Mouse (Mus musculus): Measurements from ENCODE around the gene Strn4.

Strn4 gene

GRCm38 (mm10) chr7:16841561-16842560 is 26.2 kb downstream of the Strn4 start:
- in situ Hi-C loops (cut with MboI, MseI), result no loop called here

GRCm38 (mm10) chr7:16842645-16843063 is 27.0 kb downstream of the Strn4 start, which contains the start of gene Prkd2:
Gene Prkd2 (plus strand): TSS chr7:16842902.
- in situ Hi-C loops (cut with MboI, MseI), result no loop called here

GRCm38 (mm10) chr7:16843441-16844171 is 27.9 kb downstream of the Strn4 start:
- in situ Hi-C loops (cut with MboI, MseI), result no loop called here

- in situ Hi-C loops (cut with MboI, MseI), result no loop called here
Measured at GRCm38 (mm10) chr7:16844696-16845071, 29.0 kb downstream of the Strn4 start.

- in situ Hi-C loops (cut with MboI, MseI), result no loop called here
Measured at GRCm38 (mm10) chr7:16845072-16845819, 29.6 kb downstream of the Strn4 start.

GRCm38 (mm10) chr7:16845820-16846167 is 30.1 kb downstream of the Strn4 start:
- in situ Hi-C loops (cut with MboI, MseI), result no loop called here

- in situ Hi-C loops (cut with MboI, MseI), result no loop called here
Measured at GRCm38 (mm10) chr7:16846775-16847174, 31.1 kb downstream of the Strn4 start.

- in situ Hi-C loops (cut with MboI, MseI), result no loop called here
Measured at GRCm38 (mm10) chr7:16847507-16847906, 31.8 kb downstream of the Strn4 start.

- in situ Hi-C loops (cut with MboI, MseI), result no loop called here
Measured at GRCm38 (mm10) chr7:16848579-16848978, 32.9 kb downstream of the Strn4 start.

GRCm38 (mm10) chr7:16851636-16852035 is 35.9 kb downstream of the Strn4 start:
- in situ Hi-C loops (cut with MboI, MseI), result no loop called here

- in situ Hi-C loops (cut with MboI, MseI), result no loop called here
Measured at GRCm38 (mm10) chr7:16853302-16853831, 37.7 kb downstream of the Strn4 start.

GRCm38 (mm10) chr7:16858336-16858735 is 42.6 kb downstream of the Strn4 start:
- in situ Hi-C loops (cut with MboI, MseI), result no loop called here

- in situ Hi-C loops (cut with MboI, MseI), result no loop called here
Measured at GRCm38 (mm10) chr7:16859902-16860651, 44.4 kb downstream of the Strn4 start.

- in situ Hi-C loops (cut with MboI, MseI), result no loop called here
Measured at GRCm38 (mm10) chr7:16867488-16867887, 51.8 kb downstream of the Strn4 start.

GRCm38 (mm10) chr7:16869497-16869896 is 53.8 kb downstream of the Strn4 start:
- in situ Hi-C loops (cut with MboI, MseI), result no loop called here

GRCm38 (mm10) chr7:16871600-16871999 is 55.9 kb downstream of the Strn4 start:
- in situ Hi-C loops (cut with MboI, MseI), result no loop called here

- in situ Hi-C loops (cut with MboI, MseI), result no loop called here
Measured at GRCm38 (mm10) chr7:16872478-16872877, 56.8 kb downstream of the Strn4 start.

- in situ Hi-C loops (cut with MboI, MseI), result no loop called here
Measured at GRCm38 (mm10) chr7:16873392-16873791, 57.7 kb downstream of the Strn4 start.

GRCm38 (mm10) chr7:16874190-16874589 is 58.5 kb downstream of the Strn4 start:
- in situ Hi-C loops (cut with MboI, MseI), result no loop called here

GRCm38 (mm10) chr7:16874756-16875309 is 59.1 kb downstream of the Strn4 start:
- in situ Hi-C loops (cut with MboI, MseI), result loop anchor here (5.0 kb wide), 1 partner anchor 47 kb away; the partner anchor contains the start of gene Calm3

GRCm38 (mm10) chr7:16875310-16875325 is 59.4 kb downstream of the Strn4 start, which contains the start of gene Dact3:
Gene Dact3 (plus strand): TSS chr7:16875317.
- in situ Hi-C loops (cut with MboI, MseI), result loop anchor here (5.0 kb wide), 1 partner anchor 47 kb away; the partner anchor contains the start of gene Calm3

Data from regulatory T cell (primary cell).